Mouse (Mus musculus) frontal cortex, postnatal 10 days (tissue): ENCODE results near the gene Ccdc182.

ENCODE experiments used
- DNase-seq, 2 experiments: peaks; one replicate each; pipeline ENCODE4 v3.0.0; 2022; ENCODE audit warnings: low spot score in 2 of 2, mixed read lengths in 1 of 2

Ccdc182 gene

GRCm38 (mm10) chr11:88327016-88327415 lies 33.2 kb downstream of the Ccdc182 start:
- DNase-seq: no peak

GRCm38 (mm10) chr11:88328813-88329595 lies 35.1 kb downstream of the Ccdc182 start:
- DNase-seq: no peak

GRCm38 (mm10) chr11:88330799-88331198 lies 36.9 kb downstream of the Ccdc182 start:
- DNase-seq: peak; percentile 20 to 47

DNA sequence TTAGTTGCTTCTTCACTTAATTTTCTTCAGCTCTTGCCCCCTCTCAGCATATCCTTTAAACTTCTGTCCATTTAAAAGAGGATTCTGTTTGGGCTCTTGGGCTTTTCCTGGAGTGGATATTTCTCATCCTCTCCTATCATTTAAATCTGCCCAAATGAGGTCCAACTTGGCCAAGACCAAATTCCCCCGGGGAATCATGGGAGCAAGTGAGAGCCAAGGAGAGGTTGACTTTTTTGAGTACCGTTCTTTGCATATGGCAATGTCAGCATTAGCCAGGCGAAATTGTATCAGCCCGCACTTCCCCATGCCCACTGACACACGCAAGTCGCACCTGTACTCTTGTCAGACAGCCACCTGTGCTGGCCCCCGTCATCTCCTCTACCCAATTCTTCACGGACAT lies 37.9 kb downstream of the Ccdc182 start:
- no peak for DNase-seq

GRCm38 (mm10) chr11:88332309-88332934 lies 38.6 kb downstream of the Ccdc182 start:
- DNase-seq: no peak

DNA sequence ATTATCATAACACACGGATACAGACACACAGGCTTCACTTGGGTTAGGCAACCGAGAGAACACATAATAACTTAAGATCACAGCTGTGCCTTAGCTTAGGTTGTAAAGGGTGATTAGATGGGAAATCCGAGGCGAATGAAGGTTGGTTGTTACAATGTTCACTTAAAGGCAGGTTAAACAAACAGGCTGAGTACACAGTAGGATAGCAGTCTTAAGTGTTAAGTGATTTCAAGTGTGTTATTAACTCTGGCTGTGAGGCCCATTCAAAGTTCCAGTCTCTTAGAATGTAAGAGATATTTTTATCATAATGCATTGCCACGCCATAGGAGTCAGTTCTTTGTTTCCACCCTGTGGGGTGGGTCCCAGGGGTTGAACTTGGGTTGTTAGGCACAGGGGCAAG lies 41.0 kb downstream of the Ccdc182 start:
- no peak for DNase-seq

GRCm38 (mm10) chr11:88337926-88338325 lies 44.1 kb downstream of the Ccdc182 start:
- DNase-seq: no peak
